Mouse (Mus musculus): Measurements from ENCODE around the gene Fblim1. TPM values are rescaled to one million over a fixed set of nuclear protein-coding genes. Genes with fewer than 3 reads are reported as not detected.

Fblim1 gene
- total and polyA plus RNA-seq, 2 experiments from 2014 or later = 57.5 to 61.5 TPM

DNA sequence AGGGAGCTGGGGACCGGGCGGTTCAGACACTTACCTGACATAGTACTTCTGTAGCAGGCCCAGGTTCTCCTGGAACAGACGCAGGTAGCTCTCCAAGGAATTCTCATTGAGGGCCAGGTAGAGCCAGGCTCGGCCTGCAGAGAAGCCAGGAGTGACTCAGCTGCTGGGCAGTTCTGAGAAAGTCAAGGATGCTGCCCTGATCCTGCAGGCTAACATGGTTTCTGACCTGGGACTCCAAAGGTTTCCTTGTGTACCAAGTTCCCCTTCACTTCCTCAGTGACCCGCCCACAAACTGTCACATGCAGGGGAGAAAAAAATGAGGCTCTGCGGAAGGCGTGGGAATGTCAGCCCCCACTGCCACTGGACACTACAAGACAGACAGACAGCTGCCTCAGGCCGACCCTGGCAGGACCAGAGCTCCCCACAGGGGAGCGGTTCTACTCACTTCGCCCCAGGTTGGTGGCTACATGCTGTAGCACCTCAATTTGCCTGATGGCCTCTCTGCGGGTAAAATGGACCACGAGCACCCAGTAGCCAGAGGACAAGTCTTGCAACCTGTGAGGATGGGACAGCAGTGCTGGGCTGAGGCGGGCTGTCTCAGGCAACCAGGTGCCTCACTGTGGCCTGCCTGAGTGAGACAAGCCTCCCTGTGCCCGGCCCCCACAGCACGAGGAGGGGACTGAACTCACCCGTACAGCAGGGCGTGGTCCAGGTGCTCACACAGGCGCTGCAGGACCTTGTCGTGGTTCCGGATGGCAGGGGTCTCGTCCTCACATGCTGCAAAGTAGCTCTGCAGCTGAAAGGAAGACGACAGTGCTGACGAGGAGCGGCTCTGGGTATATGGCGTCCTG lies 36.3 kb upstream of the Fblim1 start:
- no peak overlapping the region for H3K4me3 ChIP-seq (ENCODE audit: low read depth, low read length)
- peak overlapping the region; percentile 91 for H3K27ac ChIP-seq (ENCODE audit: low read depth)
- DNase-seq (ENCODE audit: low spot score) (no peak), ATAC-seq (ENCODE audit: insufficient read depth, low read depth) (no peak)
- H3K4me1 ChIP-seq (ENCODE audit: control insufficient read depth, insufficient read depth) = peaks cover 27% of the 10 kb centered on the region
- H3K36me3 ChIP-seq (replicated peaks; ENCODE audit: control insufficient read depth, insufficient read depth, low read length) = peaks cover 51% of the 10 kb centered on the region
- no peaks in the 10 kb centered on the region for H3K27me3 ChIP-seq (ENCODE audit: control insufficient read depth, insufficient read depth, low read length)
- TF ChIP-seq EP300 (IDR thresholded peaks at IDR 0.05; ENCODE audit: low read depth) (no peak), CTCF (IDR thresholded peaks at IDR 0.05; ENCODE audit: low read depth) (no peak)
- H3K9ac ChIP-seq (replicated peaks; ENCODE audit: low read depth, low read length) = 0 out of 2 replicates have a peak overlapping the region, but pooled peaks have one; percentile 18
- 81% methylated on average over 25 of the region's 25 CpGs for WGBS
- no peak overlapping the region for H3K4me2 ChIP-seq (ENCODE audit: low read depth, low read length)
- H3K9me3 ChIP-seq (replicated peaks; ENCODE audit: control insufficient read depth, low read length) = no peaks in the 10 kb centered on the region

DNA sequence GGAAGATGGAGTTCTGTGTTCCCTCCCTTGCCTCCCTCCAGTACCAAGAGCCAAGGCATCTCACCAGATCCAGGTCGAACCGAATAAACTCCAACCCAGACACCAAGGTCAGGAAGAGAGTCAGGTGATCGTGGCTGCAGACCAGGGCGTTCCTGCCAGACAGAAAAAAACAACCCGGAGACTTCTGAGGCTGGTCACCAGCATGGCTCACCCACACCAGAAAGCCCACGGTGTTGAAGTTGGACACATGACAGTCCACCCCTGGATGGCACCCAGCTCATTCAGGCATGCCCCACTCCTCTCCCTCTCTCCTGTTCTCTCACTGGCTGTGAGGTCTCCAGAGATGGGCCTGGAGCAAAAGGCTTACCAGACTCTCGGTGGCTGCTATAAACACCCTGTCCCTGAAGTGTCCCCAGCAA lies 35.5 kb upstream of the Fblim1 start:
- TF ChIP-seq EP300 (IDR thresholded peaks at IDR 0.05; ENCODE audit: low read depth) (no peak), CTCF (IDR thresholded peaks at IDR 0.05; ENCODE audit: low read depth) (no peak)
- WGBS = 43% methylated on average over 7 of the region's 7 CpGs
- no peaks in the 10 kb centered on the region for H3K9me3 ChIP-seq (replicated peaks; ENCODE audit: control insufficient read depth, low read length)
- peaks cover 57% of the 10 kb centered on the region for H3K36me3 ChIP-seq (replicated peaks; ENCODE audit: control insufficient read depth, insufficient read depth, low read length)
- H3K4me1 ChIP-seq (ENCODE audit: control insufficient read depth, insufficient read depth) = peaks cover 27% of the 10 kb centered on the region
- ATAC-seq (ENCODE audit: insufficient read depth, low read depth) (no peak), DNase-seq (ENCODE audit: low spot score) (no peak)
- H3K27ac ChIP-seq (ENCODE audit: low read depth) = peak overlapping the region; percentile 91
- H3K27me3 ChIP-seq (ENCODE audit: control insufficient read depth, insufficient read depth, low read length) = no peaks in the 10 kb centered on the region
- 0 out of 2 replicates have a peak overlapping the region, but pooled peaks have one; percentile 18 for H3K9ac ChIP-seq (replicated peaks; ENCODE audit: low read depth, low read length)
- H3K4me3 ChIP-seq (ENCODE audit: low read depth, low read length) = no peak overlapping the region
- H3K4me2 ChIP-seq (ENCODE audit: low read depth, low read length) = no peak overlapping the region

GRCm38 (mm10) chr4:141639474-141639873 lies 33.6 kb upstream of the Fblim1 start:
- no peak overlapping the region for H3K4me3 ChIP-seq (ENCODE audit: low read depth, low read length)
- no peak for TF ChIP-seq EP300 (IDR thresholded peaks at IDR 0.05; ENCODE audit: low read depth)
- peak; percentile 15; the same call in 1 of the 2 replicates for TF ChIP-seq CTCF (IDR thresholded peaks at IDR 0.05; ENCODE audit: low read depth)
- peaks cover 26% of the 10 kb centered on the region for H3K4me1 ChIP-seq (ENCODE audit: control insufficient read depth, insufficient read depth)
- H3K4me2 ChIP-seq (ENCODE audit: low read depth, low read length) = no peak overlapping the region
- H3K9ac ChIP-seq (replicated peaks; ENCODE audit: low read depth, low read length) = no peak overlapping the region
- H3K27me3 ChIP-seq (ENCODE audit: control insufficient read depth, insufficient read depth, low read length) = no peaks in the 10 kb centered on the region
- ATAC-seq (ENCODE audit: insufficient read depth, low read depth) (no peak), DNase-seq (ENCODE audit: low spot score) (no peak)
- peaks cover 73% of the 10 kb centered on the region for H3K36me3 ChIP-seq (replicated peaks; ENCODE audit: control insufficient read depth, insufficient read depth, low read length)
- H3K9me3 ChIP-seq (replicated peaks; ENCODE audit: control insufficient read depth, low read length) = no peaks in the 10 kb centered on the region
- 75% methylated on average over 11 of the region's 11 CpGs for WGBS
- H3K27ac ChIP-seq (ENCODE audit: low read depth) = no peak overlapping the region

DNA sequence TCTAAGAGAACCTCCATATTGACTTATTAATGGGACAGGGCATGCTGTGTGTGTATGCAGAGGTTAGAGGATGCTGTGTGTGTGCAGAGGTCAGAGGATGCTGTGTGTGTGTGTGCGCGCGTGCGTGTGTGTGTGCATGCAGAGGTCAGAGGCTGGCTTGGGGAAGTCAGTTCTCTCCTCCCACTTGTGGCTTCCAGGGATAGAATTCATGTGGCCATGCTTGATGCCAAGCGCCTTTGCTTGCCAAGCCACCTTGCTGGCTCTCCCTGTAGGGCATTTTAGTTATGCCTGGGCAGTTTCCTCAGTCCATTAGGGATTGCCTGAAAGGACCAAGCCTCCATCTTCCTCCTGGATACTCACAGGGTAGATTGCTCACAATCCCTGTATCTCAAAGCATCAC lies 30.8 kb upstream of the Fblim1 start:
- WGBS = 92% methylated on average over 5 of the region's 5 CpGs
- peaks cover 4% of the 10 kb centered on the region for H3K4me1 ChIP-seq (ENCODE audit: control insufficient read depth, insufficient read depth)
- no peak overlapping the region for H3K9ac ChIP-seq (replicated peaks; ENCODE audit: low read depth, low read length)
- no peak overlapping the region for H3K4me2 ChIP-seq (ENCODE audit: low read depth, low read length)
- no peaks in the 10 kb centered on the region for H3K9me3 ChIP-seq (replicated peaks; ENCODE audit: control insufficient read depth, low read length)
- TF ChIP-seq CTCF (IDR thresholded peaks at IDR 0.05; ENCODE audit: low read depth) = no peak
- no peak for TF ChIP-seq EP300 (IDR thresholded peaks at IDR 0.05; ENCODE audit: low read depth)
- DNase-seq (ENCODE audit: low spot score) (no peak), ATAC-seq (ENCODE audit: insufficient read depth, low read depth) (no peak)
- peaks cover 94% of the 10 kb centered on the region for H3K36me3 ChIP-seq (replicated peaks; ENCODE audit: control insufficient read depth, insufficient read depth, low read length)
- no peak overlapping the region for H3K4me3 ChIP-seq (ENCODE audit: low read depth, low read length)
- no peak overlapping the region for H3K27ac ChIP-seq (ENCODE audit: low read depth)
- H3K27me3 ChIP-seq (ENCODE audit: control insufficient read depth, insufficient read depth, low read length) = no peaks in the 10 kb centered on the region

DNA sequence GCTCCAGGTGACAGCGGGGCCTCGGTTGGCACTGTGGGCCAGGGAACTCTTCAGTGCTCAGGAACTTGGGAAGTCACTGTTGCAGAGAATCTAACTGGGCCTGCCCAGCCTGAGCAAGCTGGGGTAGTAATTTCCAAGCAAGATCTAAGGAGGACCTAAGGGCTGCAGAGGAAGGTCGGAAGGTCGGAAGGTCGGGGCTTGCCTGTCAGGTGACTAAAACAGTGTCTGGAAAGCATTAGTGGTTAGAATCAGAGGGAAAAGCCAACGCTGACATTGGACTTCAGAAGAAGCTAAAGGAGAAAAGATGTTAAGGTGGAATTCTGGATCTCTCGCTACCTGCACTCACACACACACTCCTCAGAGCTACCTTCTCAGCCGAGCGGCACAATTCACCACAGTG lies 30.1 kb upstream of the Fblim1 start:
- Histone ChIP-seq H3K36me3 (replicated peaks; ENCODE audit: control insufficient read depth, insufficient read depth, low read length) (peaks cover 94% of the 10 kb centered on the region), H3K4me2 (ENCODE audit: low read depth, low read length) (no peak overlapping the region), H3K9ac (replicated peaks; ENCODE audit: low read depth, low read length) (no peak overlapping the region), H3K27me3 (ENCODE audit: control insufficient read depth, insufficient read depth, low read length) (no peaks in the 10 kb centered on the region), H3K4me3 (ENCODE audit: low read depth, low read length) (no peak overlapping the region), H3K9me3 (replicated peaks; ENCODE audit: control insufficient read depth, low read length) (no peaks in the 10 kb centered on the region), H3K27ac (ENCODE audit: low read depth) (no peak overlapping the region), H3K4me1 (ENCODE audit: control insufficient read depth, insufficient read depth) (no peaks in the 10 kb centered on the region)
- ATAC-seq (ENCODE audit: insufficient read depth, low read depth) (no peak), DNase-seq (ENCODE audit: low spot score) (no peak)
- TF ChIP-seq CTCF (IDR thresholded peaks at IDR 0.05; ENCODE audit: low read depth) = no peak
- TF ChIP-seq EP300 (IDR thresholded peaks at IDR 0.05; ENCODE audit: low read depth) = no peak
- 81% methylated on average over 9 of the region's 9 CpGs for WGBS

Measured in heart, postnatal 0 days (tissue).